Mouse (Mus musculus) CD4-positive, CD25-positive, alpha-beta regulatory T cell, adult 2 months (primary cell): ENCODE data around the gene L1td1.
"Not testable (repeated sequence)": the region's sequence is repeated elsewhere in the genome, so short reads cannot be mapped to it uniquely, and the experiment has no call there.

Source experiments
- DNase-seq: peaks from one replicate; pipeline ENCODE4 v3.0.0-alpha.2; 2012; ENCODE audit warnings: low read depth, low spot score

L1td1 gene

DNA sequence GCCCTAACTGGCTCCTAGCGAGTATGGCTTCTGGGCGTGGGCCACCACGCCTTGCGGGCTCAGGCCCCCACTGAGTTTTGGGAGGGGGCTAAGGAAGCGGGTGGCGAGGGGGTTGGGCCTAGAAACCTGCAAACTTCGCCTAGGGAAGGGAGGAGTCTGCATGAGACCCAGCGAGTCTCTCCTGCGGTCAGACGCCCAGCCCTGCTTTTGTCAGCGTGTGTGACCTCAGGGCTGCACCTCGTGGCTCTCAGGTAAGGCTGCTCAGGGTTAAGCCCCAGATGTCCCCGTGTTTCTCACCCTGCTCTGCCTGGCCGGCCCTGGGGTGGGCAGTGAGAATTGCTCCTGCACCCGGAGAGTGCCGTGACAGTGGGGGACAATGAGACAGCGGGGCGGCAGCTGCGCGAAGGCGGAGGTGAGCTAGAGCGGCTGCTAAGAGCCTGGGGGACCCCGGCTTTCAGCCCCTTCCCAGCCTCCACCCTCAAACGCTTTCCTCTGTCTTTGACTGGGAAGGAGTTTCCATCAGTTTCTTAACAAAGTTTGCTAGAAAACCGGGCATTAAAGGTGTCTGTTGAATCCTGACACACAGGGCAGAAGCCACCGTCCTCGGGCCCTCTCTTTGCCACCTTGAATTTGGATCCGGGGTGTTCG lies at the start of gene L1td1:
L1td1 (plus strand) TSS at position 145 of the 648 bp plus-strand sequence.
- DNase-seq: no peak

DNA sequence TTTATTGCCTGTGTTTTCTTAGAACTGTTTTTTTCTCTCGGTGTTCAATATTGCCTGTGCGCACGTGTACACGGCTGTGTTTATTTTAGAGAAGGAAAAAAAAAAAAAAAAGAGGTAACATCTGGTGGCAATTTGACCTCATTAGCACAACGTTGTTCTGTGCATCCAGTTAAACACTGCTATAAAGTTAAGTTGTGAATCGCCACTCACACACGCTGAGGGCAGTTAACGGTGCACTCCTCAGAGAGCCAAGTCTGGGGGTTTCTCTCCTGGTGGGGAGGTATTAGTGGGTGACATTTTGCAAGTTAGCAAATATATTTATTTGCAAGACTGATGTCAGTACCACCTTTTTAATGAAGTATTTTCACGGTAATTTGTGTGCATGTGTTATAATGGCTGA lies 49.0 kb upstream of the L1td1 start:
- DNase-seq: no peak

DNA sequence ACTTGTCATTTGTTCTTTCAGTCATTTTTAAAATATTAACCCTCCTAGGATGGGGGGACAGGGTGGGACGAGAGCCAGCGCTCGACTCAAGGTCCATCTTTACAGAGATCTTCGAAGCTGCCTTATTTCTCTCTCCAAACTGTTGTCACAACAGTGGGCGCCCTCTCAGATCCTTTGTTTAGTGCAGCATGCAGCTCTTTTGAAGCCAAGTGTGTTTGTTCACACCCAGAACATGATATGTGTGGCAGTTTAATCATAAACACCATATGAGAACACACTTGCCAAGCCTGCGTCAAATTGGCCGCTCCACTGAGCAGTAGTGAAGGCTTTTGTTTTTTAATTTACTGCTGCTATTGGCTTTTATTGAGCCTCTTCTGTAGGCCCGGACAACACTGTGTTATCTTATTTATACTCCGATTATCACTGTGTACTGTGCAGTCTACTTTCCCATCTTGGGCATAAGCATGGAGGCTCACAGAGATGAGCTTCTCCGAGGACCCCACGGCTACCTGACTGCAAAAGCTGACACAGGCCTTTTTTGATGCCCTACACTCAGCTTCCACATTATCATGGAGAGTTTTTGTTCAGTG lies 39.8 kb upstream of the L1td1 start:
- DNase-seq: no peak

DNA sequence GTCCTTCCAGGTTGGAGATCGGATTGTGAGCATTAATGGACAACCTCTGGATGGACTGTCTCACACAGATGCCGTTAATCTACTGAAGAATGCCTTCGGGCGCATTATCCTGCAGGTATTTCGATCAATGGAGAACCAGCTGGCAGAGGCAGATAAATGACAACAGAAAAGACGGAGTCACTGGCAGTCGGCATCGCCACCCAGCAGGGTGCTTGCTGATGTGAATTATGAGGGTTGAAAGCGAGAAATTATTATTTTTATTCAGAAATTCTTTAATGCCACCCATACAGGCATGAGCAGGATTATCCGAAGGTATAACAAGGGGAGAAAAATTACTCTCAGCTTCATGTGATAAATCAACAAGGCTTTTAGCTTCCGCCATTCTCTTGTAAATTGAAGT lies 38.4 kb upstream of the L1td1 start:
- DNase-seq: no peak

DNA sequence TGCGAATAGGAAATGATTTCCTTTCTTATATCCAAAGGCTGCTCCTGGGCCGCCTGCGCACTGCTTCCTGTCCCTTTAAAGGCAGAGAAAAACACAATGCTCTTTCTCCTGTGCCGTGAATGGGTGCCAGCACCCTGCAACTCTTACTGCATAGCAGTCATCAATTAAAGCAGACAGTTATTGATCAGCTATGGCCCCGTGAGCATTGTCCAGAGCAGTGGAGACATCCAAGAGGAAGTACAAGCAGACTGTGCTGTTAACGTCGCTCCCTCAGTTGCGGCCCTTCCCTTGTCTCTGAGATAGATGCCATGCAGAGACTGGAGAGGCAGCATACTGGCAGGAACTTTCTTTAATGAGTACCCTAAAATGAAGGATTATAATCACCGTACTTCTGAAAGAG lies 38.0 kb upstream of the L1td1 start:
- DNase-seq: no peak

DNA sequence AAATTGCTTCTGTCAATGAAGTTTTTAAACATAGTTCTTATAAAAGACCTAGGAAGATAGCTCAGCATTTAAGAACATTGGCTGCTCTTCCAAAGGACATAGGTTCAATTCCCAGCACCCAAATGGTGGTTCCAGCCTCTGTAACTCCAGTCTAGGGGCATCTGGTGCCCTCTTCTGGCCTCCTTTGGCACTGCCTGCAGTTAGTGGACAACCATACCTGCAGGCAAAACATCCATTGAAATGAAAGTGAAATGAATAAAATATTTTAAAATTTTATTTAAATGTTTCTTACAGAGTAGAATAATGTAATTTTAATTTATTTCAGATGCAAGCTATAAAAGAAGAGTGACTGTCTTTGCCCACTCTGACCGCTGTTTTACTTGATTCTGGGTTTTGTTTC lies 36.5 kb upstream of the L1td1 start:
- DNase-seq: peak; percentile 6

DNA sequence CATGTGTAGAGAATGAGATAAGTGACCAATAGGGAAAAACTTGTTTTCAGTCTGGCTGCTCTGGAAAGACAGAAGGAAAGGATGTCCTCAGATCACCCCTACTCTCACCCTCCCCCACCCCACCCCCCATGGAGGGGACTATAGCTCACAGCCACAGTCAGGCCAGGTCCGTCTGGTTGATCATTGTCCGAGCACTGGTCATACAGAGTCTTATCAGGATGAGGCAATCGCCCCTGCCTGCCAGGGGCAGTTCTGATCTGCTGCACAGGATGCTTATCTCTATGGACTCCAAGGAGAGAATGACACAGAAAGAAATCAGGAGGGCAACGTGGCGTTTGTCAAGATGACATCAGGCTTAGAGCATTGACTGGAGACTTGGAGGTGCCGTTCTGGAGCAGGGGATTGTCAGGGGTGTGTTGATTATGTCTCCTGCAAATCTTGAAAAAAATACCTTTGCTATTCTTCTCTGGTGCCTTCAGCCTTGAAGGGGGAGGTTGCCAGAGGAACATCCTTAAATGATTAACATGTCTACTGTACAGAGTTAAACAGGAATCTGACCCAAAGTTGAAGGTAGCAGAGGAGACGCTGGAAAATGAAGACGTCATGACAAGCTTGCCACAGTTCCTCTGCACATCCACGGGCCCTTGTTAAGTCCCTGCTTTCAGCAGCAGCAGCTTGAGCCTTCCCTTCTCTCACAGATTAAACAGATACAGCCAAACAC lies 32.9 kb upstream of the L1td1 start:
- no peak for DNase-seq

DNA sequence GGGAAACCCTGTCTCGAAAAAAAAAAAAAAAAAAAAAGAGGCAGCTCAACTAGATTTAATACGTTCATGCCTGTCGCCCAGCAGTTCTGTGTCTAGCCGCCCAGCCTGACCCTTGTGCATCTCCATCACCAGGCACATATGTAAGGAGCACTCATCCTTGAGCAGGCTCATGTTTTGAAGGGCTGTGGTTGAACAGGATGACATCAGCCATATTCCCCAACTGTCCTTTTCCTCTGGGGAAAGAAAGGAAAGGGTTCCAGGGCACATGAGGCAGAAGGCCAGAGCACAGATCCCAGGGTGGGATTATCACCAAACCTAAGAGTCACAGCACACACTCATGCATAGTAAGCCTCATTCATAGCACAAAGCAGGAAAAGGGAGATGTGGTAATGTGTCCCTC lies 28.6 kb upstream of the L1td1 start:
- DNase-seq: no peak

DNA sequence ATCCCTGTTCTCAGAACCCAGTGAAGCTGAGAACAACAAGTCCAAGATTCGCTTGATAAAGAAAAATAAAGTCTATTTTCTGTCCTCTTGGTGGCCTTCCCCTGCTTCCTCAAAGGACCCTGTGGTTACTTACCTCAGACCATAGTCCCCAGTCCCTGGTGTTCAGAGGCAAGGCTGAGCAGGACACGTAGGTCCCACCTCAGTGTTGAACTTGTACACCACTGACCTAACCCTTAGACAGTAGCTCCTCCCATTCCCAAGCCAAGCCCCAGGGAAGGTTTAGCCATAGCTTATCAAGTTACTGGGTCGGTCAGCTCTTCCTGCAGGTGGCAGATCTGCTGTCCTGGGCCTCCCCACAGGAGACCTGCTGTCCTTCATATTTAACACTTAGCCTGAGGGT lies 27.6 kb upstream of the L1td1 start:
- no peak for DNase-seq

DNA sequence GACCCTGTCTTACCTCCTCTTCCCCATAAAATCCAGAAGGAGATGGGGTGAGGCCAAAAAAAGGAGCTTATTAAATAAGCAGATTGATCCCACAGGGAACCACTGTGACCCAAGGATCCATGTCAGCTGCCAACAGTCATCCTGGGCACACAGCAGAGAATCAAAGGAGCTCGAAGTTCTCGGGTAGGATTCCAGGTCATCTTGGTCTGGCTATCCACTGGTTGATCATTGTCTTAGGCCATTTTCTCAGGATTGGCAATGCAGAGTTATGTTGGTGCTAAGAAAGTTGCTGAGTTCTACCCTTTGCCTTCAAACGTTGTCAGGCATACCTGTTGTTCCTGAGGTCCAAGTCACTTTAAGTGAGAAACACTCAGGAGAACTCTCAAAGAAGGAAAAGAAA lies 26.4 kb upstream of the L1td1 start:
- no peak for DNase-seq

DNA sequence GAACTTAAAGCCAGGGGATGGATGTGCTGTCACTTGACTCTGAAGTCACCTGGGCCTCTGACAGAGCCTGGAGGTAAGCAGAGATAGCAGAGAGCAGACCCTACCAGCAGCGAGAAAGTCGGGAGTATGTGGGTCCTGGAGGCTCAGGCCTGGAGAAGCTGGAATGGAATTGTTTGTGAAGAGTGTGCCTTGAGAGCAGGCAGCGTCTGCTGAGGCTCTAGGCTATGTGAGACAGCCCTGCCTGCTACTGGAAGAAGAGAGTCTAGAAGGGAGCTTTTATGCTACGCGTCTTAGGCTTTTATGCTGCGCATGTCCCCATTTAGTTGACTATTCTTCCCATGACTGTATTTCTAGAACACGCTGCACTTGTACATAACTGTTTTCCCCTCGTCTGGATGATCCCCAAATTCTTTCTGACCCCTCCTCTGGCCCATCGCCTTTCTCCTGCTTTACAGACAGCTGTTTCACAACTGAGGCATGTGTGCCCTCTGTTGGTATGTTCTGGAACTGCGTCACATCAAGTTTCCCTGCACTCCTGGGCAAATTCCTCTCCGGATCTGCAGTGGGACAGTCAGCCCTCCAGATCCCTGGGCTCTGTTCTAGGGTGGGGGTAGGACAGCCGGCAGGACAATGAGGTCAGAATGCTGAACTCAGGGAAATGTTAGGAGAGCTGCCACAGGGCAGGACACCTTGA lies 24.2 kb upstream of the L1td1 start:
- DNase-seq: peak; percentile 47

DNA sequence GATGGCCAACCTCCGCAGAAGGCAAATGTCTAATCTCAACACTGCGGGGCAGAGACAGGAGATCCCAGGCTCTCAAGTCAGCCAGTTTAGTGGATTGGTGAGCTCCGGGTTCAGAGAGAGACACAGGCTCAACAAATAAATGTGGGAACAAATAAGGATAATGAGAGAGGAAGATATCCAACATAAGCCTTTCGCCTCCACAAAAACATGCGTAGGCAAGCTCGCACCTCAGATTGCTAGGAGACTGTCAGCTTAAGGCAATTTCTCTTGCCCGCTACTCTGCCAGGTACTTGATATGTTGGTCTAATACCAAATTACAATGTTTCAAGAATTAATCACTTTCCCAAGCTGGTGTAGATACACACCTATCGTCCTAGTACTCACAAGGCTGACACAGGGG lies 15.6 kb upstream of the L1td1 start:
- DNase-seq: no peak

DNA sequence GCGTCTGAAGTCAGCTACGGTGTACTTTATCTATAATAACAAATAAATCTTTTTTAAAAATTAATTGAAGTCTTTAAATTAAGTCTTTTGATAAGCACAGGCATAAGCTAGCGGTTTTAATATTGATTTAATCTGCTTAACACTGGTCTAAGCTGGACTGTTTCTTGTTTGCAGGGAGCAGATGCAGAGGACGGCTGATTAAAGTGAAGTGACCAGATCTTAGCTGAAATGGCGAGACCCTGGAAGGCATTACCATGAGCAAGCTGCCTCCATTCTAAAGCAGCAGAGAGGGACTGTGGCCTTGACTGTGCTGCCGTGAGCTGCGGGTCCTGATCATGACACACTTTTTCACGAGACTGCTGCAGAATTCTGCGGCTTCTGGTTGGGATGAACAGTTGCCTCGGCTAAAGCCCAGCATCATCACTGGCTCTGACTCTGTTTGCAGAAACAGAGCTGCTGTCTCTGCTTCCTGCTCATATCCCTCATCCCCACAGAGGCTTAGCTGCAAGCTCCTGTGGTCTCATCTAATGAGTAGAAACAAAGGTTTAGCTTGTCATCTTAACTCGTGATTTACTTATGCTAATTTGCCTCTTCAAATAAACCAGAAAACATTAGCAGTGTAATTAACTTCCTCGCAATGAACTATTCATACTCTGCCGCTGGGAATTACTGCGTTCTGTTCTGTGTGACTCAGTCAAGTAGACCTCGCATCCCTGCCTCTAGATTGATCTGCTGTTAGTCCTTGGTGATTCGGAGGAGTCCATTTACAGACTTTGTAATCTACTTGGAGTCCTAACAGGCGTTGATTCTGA lies 8.6 kb upstream of the L1td1 start:
- no peak for DNase-seq

DNA sequence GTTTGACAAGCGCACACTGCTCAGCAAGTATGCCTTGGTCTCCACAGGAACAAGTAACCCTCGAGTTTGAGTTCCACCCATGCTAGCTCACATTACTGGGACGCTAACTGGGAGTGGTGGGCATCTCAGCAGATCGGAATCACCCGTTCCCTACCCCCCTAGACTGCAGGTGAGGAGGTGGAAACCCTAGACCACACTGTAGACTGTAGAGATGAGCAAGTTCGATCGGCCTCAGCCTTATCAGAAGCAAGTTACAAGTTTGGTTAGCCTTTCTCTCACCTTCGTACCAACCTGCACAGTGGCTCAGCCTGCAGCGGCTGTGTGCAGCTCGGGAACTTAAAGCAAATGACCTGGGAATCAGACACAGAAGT lies 8.0 kb upstream of the L1td1 start:
- DNase-seq: no peak

DNA sequence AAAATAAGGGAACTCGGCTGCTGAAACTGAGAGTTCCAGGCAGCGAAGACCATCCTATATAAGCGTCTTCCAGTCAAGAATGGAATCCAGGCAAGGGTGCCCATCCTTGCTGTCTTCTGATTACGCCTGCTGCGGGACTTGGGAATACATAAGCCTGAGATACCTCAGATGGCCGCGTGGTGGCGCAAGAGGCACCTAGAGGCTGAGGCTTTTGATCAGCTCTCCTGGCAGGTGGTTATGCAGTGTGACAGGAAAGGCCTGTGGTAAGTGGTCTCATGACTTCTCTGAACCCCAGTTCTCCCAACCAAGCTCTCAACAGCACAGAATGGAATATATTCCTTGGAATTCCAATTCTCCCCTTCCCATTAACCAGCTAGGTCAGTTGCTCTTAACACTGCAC lies 4.1 kb upstream of the L1td1 start:
- DNase-seq: peak; percentile 75

DNA sequence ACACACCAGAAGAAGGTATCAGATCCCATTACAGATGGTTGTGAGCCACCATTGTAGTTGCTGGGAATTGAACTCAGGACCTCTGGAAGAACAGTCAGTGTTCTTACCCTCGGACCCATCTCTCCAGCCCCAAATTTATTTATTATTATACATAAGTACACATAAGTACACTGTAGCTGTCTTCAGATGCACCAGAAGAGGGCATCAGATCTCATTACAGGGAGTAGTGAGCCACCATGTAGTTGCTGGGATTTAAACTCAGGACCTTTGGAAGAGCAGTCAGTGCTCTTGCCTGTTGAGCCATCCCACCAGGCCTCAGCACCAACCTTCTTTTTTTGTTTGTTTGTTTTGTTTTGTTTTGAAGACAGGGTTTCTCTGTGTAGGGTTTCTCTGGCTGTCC lies 1.9 kb upstream of the L1td1 start:
- DNase-seq: not testable (repeated sequence)

DNA sequence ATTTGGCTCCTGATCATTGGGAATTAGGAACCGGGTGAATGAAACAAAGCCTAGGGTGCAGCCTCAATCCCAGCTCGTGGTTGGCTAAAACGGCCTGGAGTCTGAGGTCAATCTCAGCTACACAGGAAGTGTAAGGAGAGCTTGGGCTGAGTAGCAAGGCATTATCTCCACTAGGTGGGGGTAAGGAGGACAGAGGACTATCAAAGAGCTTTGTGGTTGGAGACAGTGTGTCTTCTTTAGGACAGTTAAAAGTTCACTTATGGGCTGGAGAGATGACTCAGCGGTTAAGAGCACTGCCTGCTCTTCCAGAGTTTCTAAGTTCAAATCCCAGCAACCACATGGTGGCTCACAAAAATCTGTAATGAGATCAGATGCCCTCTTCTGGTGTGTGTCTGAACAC lies 1.1 kb upstream of the L1td1 start:
- DNase-seq: no peak

DNA sequence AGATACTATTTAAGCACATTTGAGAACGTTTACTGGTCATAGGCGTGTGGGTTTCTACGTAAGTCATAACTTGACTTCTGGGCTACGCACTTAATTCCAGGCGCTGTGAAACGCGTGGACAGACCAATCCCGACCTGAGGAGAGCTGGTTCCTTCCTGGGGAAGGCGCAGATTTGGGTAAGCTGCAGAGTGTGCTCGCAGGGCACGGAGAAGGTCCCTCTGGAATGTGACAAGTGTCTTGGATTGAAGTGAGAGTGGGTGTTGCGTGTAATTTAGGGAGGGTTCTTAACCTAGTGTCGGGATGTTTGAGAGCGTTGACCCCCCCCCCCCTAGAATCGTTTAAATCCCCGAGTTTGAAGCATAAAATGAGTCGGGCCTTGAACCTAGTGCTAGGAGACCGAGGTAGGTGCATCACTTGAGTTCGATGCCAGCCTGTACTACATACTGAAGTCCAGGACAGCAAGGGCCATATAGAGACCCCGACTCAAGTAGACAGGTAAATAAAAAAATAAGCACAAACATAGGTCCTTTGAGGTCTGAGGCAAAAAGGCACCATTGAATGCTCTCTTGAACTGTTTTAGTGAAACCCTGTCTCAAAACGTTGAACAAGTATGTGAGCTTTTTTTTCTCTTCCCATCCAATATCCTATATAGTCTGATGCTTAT lies 893 bp downstream of the L1td1 start:
- DNase-seq: no peak

DNA sequence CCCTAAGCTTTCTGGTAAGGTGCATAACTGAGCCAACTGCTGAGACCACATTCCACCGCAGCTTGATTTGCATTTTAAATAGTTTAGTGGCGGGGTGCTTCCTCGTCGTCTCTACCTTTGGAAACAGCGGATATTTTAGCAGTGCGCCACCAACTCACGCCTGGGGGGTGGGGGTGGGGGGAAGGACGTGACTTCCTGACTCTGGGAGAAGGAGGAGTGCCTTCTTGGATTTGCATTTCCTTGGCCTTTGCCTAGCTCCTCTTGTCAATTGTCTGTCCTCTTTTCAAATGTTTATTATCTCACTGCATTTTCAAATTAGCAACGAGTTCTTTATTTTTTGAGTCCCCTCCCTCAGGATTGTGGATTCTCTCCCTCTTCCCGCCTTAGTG lies 1.4 kb downstream of the L1td1 start:
- no peak for DNase-seq

DNA sequence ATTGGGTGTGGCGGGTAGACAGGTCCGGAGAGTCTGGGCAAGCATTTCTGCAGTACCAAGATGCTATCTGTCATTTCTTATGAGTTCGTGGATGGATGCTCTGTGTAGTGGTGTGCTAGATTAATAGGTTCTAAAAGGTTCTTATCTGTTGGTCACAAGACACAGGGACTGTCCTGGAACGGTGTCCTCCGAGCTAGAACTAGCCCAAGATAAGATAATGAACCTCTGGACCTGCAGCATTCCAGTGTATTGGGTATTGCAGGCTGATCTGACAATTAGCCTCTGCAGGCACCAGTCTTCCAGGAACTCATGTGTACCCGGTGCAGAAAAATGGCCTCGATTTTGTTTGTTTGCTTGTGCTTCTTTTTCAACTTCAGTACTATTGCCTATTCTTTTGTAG lies 2.2 kb downstream of the L1td1 start:
- DNase-seq: no peak

DNA sequence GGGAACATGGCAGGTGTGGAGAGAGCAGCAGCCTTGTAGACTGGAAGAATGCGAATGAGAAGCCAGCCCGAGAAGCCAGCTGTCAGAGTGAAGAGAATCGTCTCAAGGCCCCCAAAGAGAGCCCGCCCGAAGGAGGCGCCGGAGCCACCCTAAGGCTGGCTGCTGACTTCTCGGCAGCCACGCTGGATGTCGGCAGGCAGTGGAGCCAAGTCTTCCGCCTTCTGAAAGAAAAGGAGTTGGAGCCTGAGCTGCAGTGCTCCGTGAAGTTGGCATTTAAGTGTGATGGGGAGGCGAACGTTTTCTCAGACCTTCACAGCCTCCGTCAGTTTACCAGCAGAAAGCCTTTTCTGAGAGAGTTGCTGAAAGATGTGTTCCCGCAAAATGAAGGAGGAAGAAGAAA lies 7.1 kb downstream of the L1td1 start:
- DNase-seq: no peak
